Mouse (Mus musculus): Measurements from ENCODE around the gene Mfap5.

GRCm38 (mm10) chr6:122545948-122546347, 40.3 kb downstream of the Mfap5 start:
- no peak for TF ChIP-seq POLR2A (IDR thresholded peaks at IDR 0.05; ENCODE audit: control insufficient read depth, low read depth, low read length)
- no peak for TF ChIP-seq CTCF (IDR thresholded peaks at IDR 0.05; ENCODE audit: control insufficient read depth, insufficient read depth, insufficient replicate concordance, low read depth, low read length)

Measured in testis, adult 2 months (tissue).